Mouse (Mus musculus): Measurements from ENCODE around the gene Fntb. TPM values are rescaled to one million over a fixed set of nuclear protein-coding genes. Genes with fewer than 3 reads are reported as not detected.

The Fntb gene
- total RNA-seq, 2 experiments from 2014 or later: 8.8 to 17.4 TPM

GRCm38 (mm10) chr12:76943466-76943865 lies 178.1 kb downstream of the Fntb start:
- peak; percentile 32; the same call in 1 of the 2 replicates for ATAC-seq (replicated peaks; ENCODE audit: poor library complexity, severe bottlenecking)

- no peak for ATAC-seq (replicated peaks; ENCODE audit: poor library complexity, severe bottlenecking)
Measured at GRCm38 (mm10) chr12:76947487-76947886, 182.1 kb downstream of the Fntb start.

- no peak for ATAC-seq (replicated peaks; ENCODE audit: poor library complexity, severe bottlenecking)
Measured at GRCm38 (mm10) chr12:76948185-76948584, 182.8 kb downstream of the Fntb start.

DNA sequence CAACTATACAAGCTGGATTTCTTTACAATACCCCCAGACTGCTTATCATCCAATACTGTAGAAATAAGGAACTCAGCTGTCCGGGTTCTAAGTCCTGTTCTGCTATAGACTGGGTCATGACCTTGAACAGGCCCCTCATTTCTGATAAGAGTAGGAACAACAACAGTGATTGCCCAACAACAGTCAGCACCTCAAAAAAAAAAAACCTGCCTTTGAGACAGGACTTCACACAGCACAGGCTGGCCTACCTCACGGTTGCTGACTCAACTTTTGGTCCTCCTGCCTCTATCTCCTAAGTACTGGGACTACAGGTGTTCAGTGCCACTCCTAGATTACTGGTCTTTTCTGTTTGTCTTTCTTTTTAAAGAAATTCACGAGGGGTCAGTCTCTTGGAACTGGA lies 183.4 kb downstream of the Fntb start:
- ATAC-seq (replicated peaks; ENCODE audit: poor library complexity, severe bottlenecking): peak; percentile 11; the same call in 1 of the 2 replicates

GRCm38 (mm10) chr12:76950330-76950729 lies 184.9 kb downstream of the Fntb start:
- peak; percentile 90 for ATAC-seq (replicated peaks; ENCODE audit: poor library complexity, severe bottlenecking)

- no peak for ATAC-seq (replicated peaks; ENCODE audit: poor library complexity, severe bottlenecking)
Measured at GRCm38 (mm10) chr12:76953750-76954363, 188.5 kb downstream of the Fntb start.

DNA sequence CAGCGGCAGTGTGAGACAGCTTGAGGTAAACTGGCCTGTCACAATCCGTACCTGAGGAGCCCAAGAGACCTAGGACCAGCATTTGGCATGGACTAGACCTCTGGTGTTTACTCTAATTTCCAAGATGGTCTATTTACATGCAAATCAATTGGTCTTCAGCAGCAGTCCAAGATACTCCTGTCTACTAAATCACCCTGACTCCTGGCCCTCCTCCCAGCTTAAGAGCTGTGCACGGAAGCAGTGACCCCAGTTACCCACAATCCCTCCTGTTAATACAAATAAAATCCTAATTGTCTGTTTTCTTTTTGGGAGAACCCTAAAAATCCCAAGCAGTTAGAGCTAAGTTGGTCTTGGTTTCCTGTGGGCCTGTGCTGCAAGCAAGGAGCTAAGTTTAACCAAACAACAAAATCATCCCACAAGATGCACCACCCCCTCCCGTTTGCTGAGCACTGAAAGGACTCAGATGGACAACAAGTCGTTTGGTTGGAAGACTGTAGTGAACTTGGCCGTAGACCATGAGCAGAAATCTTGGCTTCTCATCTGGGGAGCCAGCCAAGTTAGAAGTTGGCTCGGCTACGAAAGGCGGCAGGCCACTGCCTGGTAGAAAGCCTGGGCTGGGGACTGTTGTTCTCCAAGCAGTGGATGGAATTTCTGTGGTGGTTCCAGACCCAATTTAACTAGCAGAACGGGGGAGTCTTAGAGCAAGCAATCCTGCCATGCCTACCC lies 189.5 kb downstream of the Fntb start:
- ATAC-seq (replicated peaks; ENCODE audit: poor library complexity, severe bottlenecking): no peak

- peak; percentile 61 for ATAC-seq (replicated peaks; ENCODE audit: poor library complexity, severe bottlenecking)
Measured at GRCm38 (mm10) chr12:76957688-76958087, 192.3 kb downstream of the Fntb start.

GRCm38 (mm10) chr12:76961052-76961931 lies 195.9 kb downstream of the Fntb start:
- no peak for ATAC-seq (replicated peaks; ENCODE audit: poor library complexity, severe bottlenecking)

GRCm38 (mm10) chr12:76961932-76962891 lies 196.8 kb downstream of the Fntb start, which contains the start of gene Max:
Gene Max, minus strand, starts transcription at chr12:76962201.
- peak; percentile 87 for ATAC-seq (replicated peaks; ENCODE audit: poor library complexity, severe bottlenecking)

DNA sequence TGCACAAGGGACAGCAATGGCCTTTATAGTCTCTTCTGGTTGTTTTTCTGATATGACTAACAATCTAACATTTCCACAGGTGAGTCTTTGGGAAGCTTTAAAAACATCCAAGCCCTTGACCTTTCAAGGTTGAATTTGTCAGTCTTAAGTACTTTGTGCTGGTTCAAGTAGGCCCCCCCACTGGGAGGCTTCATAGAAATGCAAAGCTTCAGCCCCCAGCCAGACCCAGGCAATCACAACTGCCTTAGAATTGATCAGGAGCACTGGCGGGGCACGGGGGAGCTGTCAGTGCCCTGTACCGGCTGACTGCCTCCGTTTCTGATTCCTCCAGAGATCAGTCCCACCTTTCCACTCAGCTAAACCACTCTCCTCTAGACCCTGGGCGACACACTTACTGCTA lies 199.7 kb downstream of the Fntb start:
- ATAC-seq (replicated peaks; ENCODE audit: poor library complexity, severe bottlenecking): no peak

GRCm38 (mm10) chr12:76965876-76966275 lies 200.5 kb downstream of the Fntb start:
- no peak for ATAC-seq (replicated peaks; ENCODE audit: poor library complexity, severe bottlenecking)

Other genes starting within 250 kb of the Fntb start
- gene Plekhg3, start 234.7 kb upstream of the Fntb start, total RNA-seq (2014; fragmentation: Nextera tagmentation): 19.6 and 20.5 TPM in 2 replicates
- 13.3 and 15.6 TPM in 2 replicates for gene Plekhg3, start 234.7 kb upstream of the Fntb start, total RNA-seq (2017)
- gene Sptb, start 55.0 kb upstream of the Fntb start, total RNA-seq (2014; fragmentation: Nextera tagmentation): 0.02 and 0.04 TPM in 2 replicates
- 0.26 and 0.93 TPM in 2 replicates for gene Sptb, start 55.0 kb upstream of the Fntb start, total RNA-seq (2017)
- gene Churc1, start 51 bp upstream of the Fntb start, total RNA-seq (2014; fragmentation: Nextera tagmentation): 73.3 and 90.6 TPM in 2 replicates
- gene Churc1, start 51 bp upstream of the Fntb start, total RNA-seq (2017): 40.6 and 62.0 TPM in 2 replicates
- not detected in 2 replicates for gene Gpx2, start 30.0 kb downstream of the Fntb start, total RNA-seq (2014; fragmentation: Nextera tagmentation)
- not detected in 2 replicates for gene Gpx2, start 30.0 kb downstream of the Fntb start, total RNA-seq (2017)
- not detected in 2 replicates for gene Rab15, start 57.3 kb downstream of the Fntb start, total RNA-seq (2014; fragmentation: Nextera tagmentation)
- gene Rab15, start 57.3 kb downstream of the Fntb start, total RNA-seq (2017): not detected in 2 replicates
- gene Max, start 196.6 kb downstream of the Fntb start, total RNA-seq (2014; fragmentation: Nextera tagmentation): 99.0 and 109 TPM in 2 replicates
- gene Max, start 196.6 kb downstream of the Fntb start, total RNA-seq (2017): 99.5 and 108 TPM in 2 replicates

Measured in granulocyte monocyte progenitor cell, adult 5-6 weeks (primary cell).